Mouse (Mus musculus) thymus, postnatal 25 days (tissue): Measurements from ENCODE around the gene Olfr785.
"Not testable (repeated sequence)": the region's sequence is repeated elsewhere in the genome, so short reads cannot be mapped to it uniquely, and the experiment has no call there.

Experiments
- DNase-seq: peaks from one replicate; pipeline ENCODE4 v3.0.0; 2022

Gene Olfr785

GRCm38 (mm10) chr10:129405126-129405525, at the start of gene Olfr785:
Gene Olfr785, plus strand, starts transcription at chr10:129405426.
- DNase-seq: no peak

- DNase-seq: not testable (repeated sequence)
These were observed 48.7 kb upstream of the Olfr785 start for GRCm38 (mm10) chr10:129356496-129356895.

- no peak for DNase-seq
These were observed 47.9 kb upstream of the Olfr785 start for GRCm38 (mm10) chr10:129357307-129357706.

GRCm38 (mm10) chr10:129374051-129374450, 31.2 kb upstream of the Olfr785 start:
- DNase-seq: not testable (repeated sequence)

- DNase-seq: no peak
These were observed 21.4 kb upstream of the Olfr785 start, which contains the start of gene Olfr784 for GRCm38 (mm10) chr10:129383783-129384182. Gene Olfr784, plus strand, starts transcription at chr10:129384083.

GRCm38 (mm10) chr10:129400892-129401291, 4.3 kb upstream of the Olfr785 start:
- no peak for DNase-seq

GRCm38 (mm10) chr10:129427006-129427405, 21.8 kb downstream of the Olfr785 start, which contains the start of gene Olfr786:
Gene Olfr786, plus strand, starts transcription at chr10:129427306.
- DNase-seq: no peak
